Mouse (Mus musculus) forebrain, embryonic 15.5 days (tissue): ENCODE measurements around the gene Ccne1. TPM values are rescaled to one million over a fixed set of nuclear protein-coding genes. Genes with fewer than 3 reads are reported as not detected.

Source experiments
- ATAC-seq: fragments of 200-750 bp; cut with Nextera tagmentation; replicated peaks from 2 replicates; pipeline ENCODE4 v1.8.0; 2017; ENCODE audit warnings: mild to moderate bottlenecking, moderate TSS enrichment, moderate library complexity
- H3K27ac ChIP-seq: fragments of 300-500 bp; sonication (generic); replicated peaks from 2 replicates; pipeline ENCODE4 v1.5.1; 2015; ENCODE audit warnings: mild to moderate bottlenecking, inconsistent platforms
- H3K27me3 ChIP-seq: fragments of 300-500 bp; sonication (generic); 2 replicates; pipeline ENCODE4 v1.6.1; 2015; ENCODE audit warnings: inconsistent platforms
- H3K36me3 ChIP-seq: fragments of 300-500 bp; sonication (generic); 2 replicates; pipeline ENCODE4 v1.6.1; 2015; ENCODE audit warnings: mild to moderate bottlenecking, inconsistent platforms
- H3K4me1 ChIP-seq: fragments of 300-500 bp; sonication (generic); 2 replicates; pipeline ENCODE4 v1.6.1; 2015; ENCODE audit warnings: inconsistent platforms
- H3K4me2 ChIP-seq: fragments of 300-500 bp; sonication (generic); replicated peaks from 2 replicates; pipeline ENCODE4 v1.6.1; 2015; ENCODE audit warnings: mild to moderate bottlenecking, inconsistent platforms
- H3K4me3 ChIP-seq: fragments of 300-500 bp; sonication (generic); 2 replicates; pipeline ENCODE4 v1.5.1; 2015; ENCODE audit warnings: mild to moderate bottlenecking, inconsistent platforms
- H3K9ac ChIP-seq: fragments of 300-500 bp; sonication (generic); replicated peaks from 2 replicates; pipeline ENCODE4 v1.6.1; 2015; ENCODE audit warnings: mild to moderate bottlenecking, inconsistent platforms
- H3K9me3 ChIP-seq: fragments of 300-500 bp; sonication (generic); 2 replicates; pipeline ENCODE4 v1.6.1; 2016; ENCODE audit warnings: inconsistent platforms
- WGBS: fragments of 180-500 bp; shearing (Covaris S2); methylation state at CpG from one replicate; pipeline ENCODE4 v1.1.7; 2015; ENCODE audit warnings: mixed read lengths; 5-methylcytosine and 5-hydroxymethylcytosine counted together
- polyA plus RNA-seq: library from polyadenylated mRNA; unstranded; fragments of >200 nt; fragmentation: Nextera tagmentation; extraction: Ambion mirVana; gene quantifications from 2 replicates; pipeline ENCODE4 v1.2.1, GENCODE M21; 2015

Ccne1 gene
- polyA plus RNA-seq: 13.9 and 16.4 TPM in 2 replicates

DNA sequence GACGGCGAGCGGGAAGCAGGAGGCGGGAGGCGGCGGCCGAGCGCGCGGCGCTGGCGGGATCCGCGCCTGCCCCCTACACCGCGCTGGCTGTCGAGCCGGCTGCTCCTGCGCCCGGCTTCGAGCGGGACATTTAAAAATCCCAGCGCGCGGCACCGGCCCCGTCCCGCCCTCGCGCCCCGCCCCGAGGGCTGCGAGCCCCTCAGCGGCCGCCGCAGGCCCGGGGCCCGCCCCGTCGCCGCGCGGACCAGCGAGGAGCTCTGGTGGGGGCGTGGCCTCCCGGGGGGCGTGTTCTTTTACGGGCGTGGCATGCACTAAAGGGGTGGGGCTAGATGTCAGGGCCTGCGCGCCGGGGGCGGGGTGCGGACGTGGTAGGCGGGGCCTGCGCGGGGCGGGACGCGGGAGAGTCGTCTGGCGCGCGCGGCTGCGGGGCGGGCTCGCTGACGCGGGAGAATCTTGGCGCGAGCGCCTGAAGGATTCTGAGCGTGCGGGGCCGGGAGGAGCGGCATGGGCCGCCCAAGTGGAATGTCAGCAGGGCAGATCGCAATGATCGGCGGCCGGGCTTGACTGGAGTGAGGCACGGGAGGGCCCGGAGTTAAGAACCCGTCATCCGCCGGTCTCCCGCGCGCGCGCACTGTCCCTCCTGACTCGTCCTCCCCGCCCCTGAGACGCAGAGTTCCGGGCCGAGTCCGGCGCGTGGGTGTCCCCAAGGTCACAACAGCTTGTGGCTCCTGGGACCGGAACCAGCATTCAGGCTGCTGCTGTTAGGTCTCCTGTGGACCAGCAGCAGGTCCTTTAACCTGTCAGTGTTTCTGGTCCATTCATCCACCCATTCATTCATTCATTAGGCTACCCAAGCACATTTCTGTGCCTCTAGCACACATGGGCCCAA is at the start of gene Ccne1:
Ccne1 (minus strand) TSS at position 164 of the 889 bp plus-strand sequence.
- peak within 1 kb of the TSS; percentile 52; the same call in 1 of the 2 replicates for H3K27ac ChIP-seq
- ATAC-seq: peak; percentile 95
- WGBS: under 1% methylated on average over 101 of the region's 102 CpGs

GRCm38 (mm10) chr7:38155829-38156228 is 48.5 kb upstream of the Ccne1 start:
- H3K36me3 ChIP-seq: no peaks in the 10 kb centered on the region
- H3K4me1 ChIP-seq: peaks cover 10% of the 10 kb centered on the region; the same call in 1 of the 2 replicates
- ATAC-seq: no peak
- no peak overlapping the region for H3K9ac ChIP-seq
- H3K27ac ChIP-seq: no peak overlapping the region
- no peaks in the 10 kb centered on the region for H3K27me3 ChIP-seq
- H3K9me3 ChIP-seq: no peaks in the 10 kb centered on the region
- 85% methylated on average over 5 of the region's 5 CpGs for WGBS
- H3K4me3 ChIP-seq: no peak overlapping the region
- no peak overlapping the region for H3K4me2 ChIP-seq

More for the DNA sequence above, at the start of gene Ccne1:
- no peaks in the 10 kb centered on the region for H3K27me3 ChIP-seq
- H3K4me1 ChIP-seq: peaks cover 12% of the 10 kb centered on the region
- H3K36me3 ChIP-seq: no peaks in the 10 kb centered on the region
- H3K9me3 ChIP-seq: no peaks in the 10 kb centered on the region
- peak within 1 kb of the TSS; percentile 85 for H3K4me3 ChIP-seq
- peak within 1 kb of the TSS; percentile 52 for H3K9ac ChIP-seq
- peak within 1 kb of the TSS; percentile 96 for H3K4me2 ChIP-seq

DNA sequence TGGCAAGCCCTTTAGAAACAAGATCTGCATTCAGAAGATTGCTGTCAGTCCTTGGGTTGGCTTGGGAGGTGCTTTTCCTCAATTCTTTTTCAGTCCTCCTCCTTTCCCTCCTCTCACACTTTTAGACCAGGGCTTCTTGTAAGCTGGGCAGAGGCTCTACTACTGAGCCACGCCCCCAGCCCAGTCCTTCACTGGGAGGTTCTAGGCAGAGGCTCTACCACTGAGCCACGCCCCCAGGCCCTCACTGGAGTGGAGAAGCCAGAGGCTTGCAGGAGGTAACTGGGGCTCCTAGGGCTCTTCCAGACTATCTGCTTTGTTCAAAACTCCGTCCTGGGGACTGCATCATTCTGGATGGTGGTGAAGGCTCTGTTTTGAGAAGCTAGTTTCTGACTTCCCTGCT is 45.2 kb upstream of the Ccne1 start:
- Histone ChIP-seq H3K27ac (no peak overlapping the region), H3K36me3 (no peaks in the 10 kb centered on the region), H3K9me3 (no peaks in the 10 kb centered on the region), H3K4me3 (no peak overlapping the region), H3K4me2 (no peak overlapping the region), H3K27me3 (no peaks in the 10 kb centered on the region), H3K9ac (no peak overlapping the region), H3K4me1 (peaks cover 10% of the 10 kb centered on the region; the same call in 1 of the 2 replicates)
- ATAC-seq: no peak
- 88% methylated on average over 3 of the region's 3 CpGs for WGBS

GRCm38 (mm10) chr7:38151706-38152312 is 44.5 kb upstream of the Ccne1 start:
- no peak overlapping the region for H3K9ac ChIP-seq
- WGBS: 60% methylated on average over 14 of the region's 14 CpGs
- H3K4me1 ChIP-seq: peaks cover 10% of the 10 kb centered on the region; the same call in 1 of the 2 replicates
- no peaks in the 10 kb centered on the region for H3K27me3 ChIP-seq
- H3K4me2 ChIP-seq: no peak overlapping the region
- peak overlapping the region; percentile 40; the same call in 1 of the 2 replicates for H3K27ac ChIP-seq
- H3K9me3 ChIP-seq: no peaks in the 10 kb centered on the region
- H3K36me3 ChIP-seq: no peaks in the 10 kb centered on the region
- H3K4me3 ChIP-seq: no peak overlapping the region
- peak; percentile 48 for ATAC-seq

- no peaks in the 10 kb centered on the region for H3K9me3 ChIP-seq
- 84% methylated on average over 6 of the region's 6 CpGs for WGBS
- H3K27ac ChIP-seq: no peak overlapping the region
- no peak overlapping the region for H3K4me3 ChIP-seq
- H3K27me3 ChIP-seq: no peaks in the 10 kb centered on the region
- no peak overlapping the region for H3K9ac ChIP-seq
- H3K4me1 ChIP-seq: peaks cover 10% of the 10 kb centered on the region; the same call in 1 of the 2 replicates
- ATAC-seq: no peak
- H3K4me2 ChIP-seq: no peak overlapping the region
- H3K36me3 ChIP-seq: no peaks in the 10 kb centered on the region
These were observed 40.1 kb upstream of the Ccne1 start for GRCm38 (mm10) chr7:38147477-38147876.

DNA sequence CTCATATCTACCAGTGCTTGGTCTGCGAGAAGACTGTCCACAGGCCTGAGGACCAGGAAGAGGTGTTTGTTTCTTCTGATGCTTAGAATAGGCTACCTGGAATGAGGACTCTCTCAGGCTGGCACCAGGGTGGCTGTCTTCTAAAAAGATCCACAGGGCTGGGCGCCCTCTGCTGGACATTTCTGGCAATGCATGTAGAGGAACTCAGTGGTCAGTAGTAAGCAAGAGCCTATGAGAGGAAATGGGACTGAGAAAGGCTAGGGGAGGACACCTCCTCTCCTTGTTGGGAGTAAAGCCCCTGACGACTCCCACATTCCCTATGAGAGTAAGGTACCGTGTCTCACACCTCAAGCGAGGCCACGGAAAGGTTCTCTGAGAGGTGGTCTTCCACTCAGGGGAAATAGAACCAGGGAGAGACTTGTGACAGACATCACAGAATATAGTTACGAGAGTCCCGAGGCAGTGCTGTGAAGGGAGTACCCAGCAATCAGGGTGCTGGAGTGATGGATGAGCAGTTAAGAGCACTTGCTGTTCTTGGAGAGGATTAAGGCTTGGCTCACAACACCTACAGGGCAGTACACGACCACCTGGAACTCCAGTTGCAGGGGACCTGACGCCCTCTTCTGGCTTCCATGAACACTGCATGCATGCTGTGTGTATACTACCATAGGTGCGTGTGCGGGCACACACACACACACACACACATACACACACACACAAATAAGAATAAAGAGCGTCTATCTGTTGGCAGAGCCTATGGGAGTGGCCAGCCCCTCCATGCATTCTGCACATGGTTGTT is 34.6 kb upstream of the Ccne1 start:
- H3K4me1 ChIP-seq: no peaks in the 10 kb centered on the region
- no peaks in the 10 kb centered on the region for H3K27me3 ChIP-seq
- no peak overlapping the region for H3K9ac ChIP-seq
- H3K36me3 ChIP-seq: no peaks in the 10 kb centered on the region
- peak; percentile 64 for ATAC-seq
- WGBS: 62% methylated on average over 13 of the region's 13 CpGs
- H3K27ac ChIP-seq: no peak overlapping the region
- H3K4me2 ChIP-seq: no peak overlapping the region
- no peaks in the 10 kb centered on the region for H3K9me3 ChIP-seq
- no peak overlapping the region for H3K4me3 ChIP-seq

DNA sequence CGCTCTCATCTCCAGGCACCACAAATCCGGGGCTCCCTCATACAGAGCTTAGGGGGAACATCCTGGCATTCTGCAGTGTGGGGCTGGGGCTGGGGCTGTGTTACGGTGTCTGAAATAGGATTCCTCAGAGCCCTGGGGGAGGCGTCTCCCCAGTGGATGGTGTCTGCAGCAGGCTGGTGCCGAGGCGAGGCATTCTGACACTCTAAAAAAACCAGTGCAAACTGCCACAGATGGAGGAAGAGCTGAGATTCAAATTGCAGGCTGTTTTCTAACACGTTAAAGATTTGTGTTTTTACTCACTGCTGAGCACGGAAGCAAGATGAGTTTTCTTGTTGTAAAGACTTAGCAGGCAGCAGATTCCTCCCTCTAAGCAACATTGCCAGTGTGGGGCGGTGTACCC is 33.0 kb upstream of the Ccne1 start:
- Histone ChIP-seq H3K27me3 (no peaks in the 10 kb centered on the region), H3K4me2 (no peak overlapping the region), H3K27ac (0 out of 2 replicates have a peak overlapping the region, but pooled peaks have one; percentile 14), H3K4me1 (no peaks in the 10 kb centered on the region), H3K9me3 (no peaks in the 10 kb centered on the region), H3K4me3 (no peak overlapping the region), H3K36me3 (no peaks in the 10 kb centered on the region), H3K9ac (no peak overlapping the region)
- 0 out of 2 replicates have a peak, but pooled peaks have one; percentile 20 for ATAC-seq
- 47% methylated on average over 9 of the region's 9 CpGs for WGBS

GRCm38 (mm10) chr7:38134471-38134870 is 27.1 kb upstream of the Ccne1 start:
- Histone ChIP-seq H3K4me2 (no peak overlapping the region), H3K4me1 (no peaks in the 10 kb centered on the region), H3K9ac (no peak overlapping the region), H3K27ac (no peak overlapping the region), H3K27me3 (no peaks in the 10 kb centered on the region), H3K4me3 (no peak overlapping the region), H3K9me3 (no peaks in the 10 kb centered on the region), H3K36me3 (no peaks in the 10 kb centered on the region)
- WGBS: 91% methylated on average over 5 of the region's 5 CpGs
- ATAC-seq: no peak

DNA sequence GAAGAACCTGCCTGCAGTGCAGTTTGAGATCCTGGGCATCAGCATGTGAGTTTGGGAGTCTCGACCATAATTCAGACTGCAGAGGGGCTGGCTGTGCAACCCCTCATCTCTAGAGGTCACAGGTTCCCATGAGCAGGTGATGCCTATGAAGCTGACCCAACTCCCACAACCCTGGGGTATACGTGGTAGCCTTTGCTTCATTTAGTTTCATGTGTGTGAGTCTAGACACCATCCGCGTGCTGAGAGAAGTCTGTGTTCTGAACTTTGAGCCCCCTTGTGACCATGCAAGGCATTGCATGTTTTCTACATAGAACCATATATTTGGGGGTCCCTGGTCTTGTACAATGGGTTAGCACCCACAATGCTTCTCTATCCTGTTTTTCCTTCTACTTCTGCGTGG is 23.9 kb upstream of the Ccne1 start:
- no peak; the same call in 1 of the 2 replicates for ATAC-seq
- H3K4me1 ChIP-seq: no peaks in the 10 kb centered on the region
- no peak overlapping the region for H3K9ac ChIP-seq
- H3K4me3 ChIP-seq: no peak overlapping the region
- H3K27me3 ChIP-seq: no peaks in the 10 kb centered on the region
- no peak overlapping the region for H3K27ac ChIP-seq
- H3K4me2 ChIP-seq: no peak overlapping the region
- no peaks in the 10 kb centered on the region for H3K9me3 ChIP-seq
- no peaks in the 10 kb centered on the region for H3K36me3 ChIP-seq
- WGBS: 30% methylated on average over 5 of the region's 5 CpGs

DNA sequence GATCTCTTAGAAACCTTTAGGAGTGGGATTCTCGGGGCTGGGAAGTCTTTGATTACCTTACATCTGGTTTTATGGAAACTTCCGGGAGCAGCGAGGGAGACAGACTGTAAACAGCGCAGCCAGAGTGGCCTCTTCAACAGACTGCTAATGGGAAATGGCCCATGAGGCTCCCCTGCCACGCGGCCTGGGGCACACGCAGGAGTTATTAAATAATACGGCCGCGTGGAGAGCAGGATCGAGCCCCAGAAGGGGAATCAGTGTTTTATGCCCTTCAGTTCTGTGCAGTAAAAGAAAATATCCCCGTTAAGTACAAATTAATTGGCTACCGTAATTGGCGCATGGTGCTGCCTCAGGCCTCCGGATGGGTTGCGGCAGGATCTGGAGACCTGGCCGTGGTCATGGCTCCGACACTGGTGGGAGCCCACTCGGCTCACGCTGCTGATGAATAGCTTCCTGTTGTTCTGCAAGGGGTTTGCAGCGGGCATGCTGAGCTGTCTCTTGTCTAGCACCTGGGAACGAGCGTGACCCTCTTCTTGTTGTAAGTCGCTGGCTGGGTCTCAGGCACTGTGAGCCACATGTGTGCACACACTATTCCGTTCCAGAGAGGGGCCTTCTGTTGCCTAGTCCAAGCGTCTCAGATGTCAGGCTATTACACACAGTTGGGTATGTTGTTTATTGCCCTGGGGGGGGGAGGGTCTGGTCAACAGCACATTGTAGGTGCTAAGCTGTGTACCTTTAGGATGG is 22.8 kb upstream of the Ccne1 start:
- ATAC-seq: peak; percentile 42; the same call in 1 of the 2 replicates
- no peaks in the 10 kb centered on the region for H3K36me3 ChIP-seq
- no peak overlapping the region for H3K27ac ChIP-seq
- H3K4me1 ChIP-seq: peaks cover 9% of the 10 kb centered on the region
- H3K9me3 ChIP-seq: no peaks in the 10 kb centered on the region
- H3K4me2 ChIP-seq: no peak overlapping the region
- no peak overlapping the region for H3K4me3 ChIP-seq
- no peaks in the 10 kb centered on the region for H3K27me3 ChIP-seq
- 61% methylated on average over 26 of the region's 26 CpGs for WGBS
- H3K9ac ChIP-seq: no peak overlapping the region

GRCm38 (mm10) chr7:38129491-38129890 is 22.2 kb upstream of the Ccne1 start:
- no peak overlapping the region for H3K4me3 ChIP-seq
- no peaks in the 10 kb centered on the region for H3K36me3 ChIP-seq
- no peak overlapping the region for H3K9ac ChIP-seq
- WGBS: 82% methylated on average over 6 of the region's 6 CpGs
- no peaks in the 10 kb centered on the region for H3K27me3 ChIP-seq
- H3K4me2 ChIP-seq: no peak overlapping the region
- H3K9me3 ChIP-seq: no peaks in the 10 kb centered on the region
- H3K27ac ChIP-seq: no peak overlapping the region
- no peak for ATAC-seq
- H3K4me1 ChIP-seq: peaks cover 9% of the 10 kb centered on the region
